Mouse (Mus musculus): ENCODE results near the gene Prkn. TPM values are rescaled to one million over a fixed set of nuclear protein-coding genes. Genes with fewer than 3 reads are reported as not detected.

The Prkn gene
- polyA plus RNA-seq, 1 experiment, result 5.7 TPM

DNA sequence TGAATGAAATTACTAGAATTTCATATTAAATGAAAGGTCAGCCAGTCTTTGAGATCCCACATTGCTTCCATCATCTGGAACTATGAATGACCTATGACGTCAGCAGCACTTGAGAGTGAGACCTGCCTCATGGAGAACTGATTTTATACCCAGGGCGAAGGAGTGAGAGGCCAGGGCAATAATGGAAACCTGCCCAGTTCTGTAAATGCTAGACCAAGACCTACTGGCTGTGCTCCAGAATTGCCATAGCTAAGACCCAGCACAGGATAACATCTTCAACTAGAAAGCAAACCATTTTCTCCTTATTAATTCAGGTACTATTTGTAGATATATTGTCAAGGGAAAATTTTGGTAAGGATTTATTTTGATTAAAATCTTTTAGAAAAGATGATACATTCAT is 183.2 kb downstream of the Prkn start:
- no peak for DNase-seq (ENCODE audit: low read depth)
- TF ChIP-seq CTCF (IDR thresholded peaks at IDR 0.05; ENCODE audit: borderline replicate concordance, extremely low read depth, insufficient read depth, insufficient read length) (no peak), POLR2A (IDR thresholded peaks at IDR 0.05; ENCODE audit: borderline replicate concordance, extremely low read depth, insufficient read depth, insufficient read length, poor library complexity, severe bottlenecking) (no peak)

DNA sequence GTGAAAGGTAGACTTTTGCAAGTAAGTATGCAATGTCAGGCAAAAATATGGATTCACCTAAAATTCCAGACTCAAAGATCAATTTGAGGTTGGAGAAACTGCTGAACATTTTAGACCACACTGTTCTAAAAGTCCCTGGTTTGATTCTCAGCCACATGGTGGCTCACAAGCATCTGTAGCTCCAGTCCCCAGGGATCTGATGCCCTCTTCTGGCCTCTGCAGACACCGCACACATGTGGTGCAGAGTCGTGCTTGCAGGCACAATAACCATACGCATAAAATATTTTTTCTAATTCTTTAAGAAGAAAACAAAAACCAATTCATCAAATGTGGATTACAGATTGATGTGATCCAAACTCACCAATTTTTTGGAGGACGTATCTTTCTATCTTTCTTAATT is 189.2 kb downstream of the Prkn start:
- TF ChIP-seq CTCF (IDR thresholded peaks at IDR 0.05; ENCODE audit: borderline replicate concordance, extremely low read depth, insufficient read depth, insufficient read length), result peak; percentile 28; the same call in 1 of the 2 replicates
- TF ChIP-seq POLR2A (IDR thresholded peaks at IDR 0.05; ENCODE audit: borderline replicate concordance, extremely low read depth, insufficient read depth, insufficient read length, poor library complexity, severe bottlenecking), result no peak
- no peak for DNase-seq (ENCODE audit: low read depth)

DNA sequence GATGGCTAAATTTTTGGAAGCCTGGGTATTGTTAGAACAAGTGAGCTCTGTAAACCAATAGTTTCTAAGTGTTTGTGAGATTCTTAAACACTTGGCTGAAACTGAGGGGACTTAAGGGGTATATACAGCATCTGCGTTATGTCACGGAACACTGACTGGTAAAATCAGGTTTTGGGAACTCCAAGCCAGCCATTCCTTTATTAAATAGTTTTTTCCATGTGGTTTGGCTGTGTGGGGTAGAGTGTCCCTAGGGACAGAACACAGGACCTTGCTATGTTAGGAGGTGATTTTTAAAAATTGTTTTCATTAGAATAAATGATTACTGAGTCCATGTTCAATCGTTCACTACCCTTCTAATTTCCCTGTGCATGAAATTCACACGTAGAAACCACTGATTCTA is 190.8 kb downstream of the Prkn start:
- TF ChIP-seq POLR2A (IDR thresholded peaks at IDR 0.05; ENCODE audit: borderline replicate concordance, extremely low read depth, insufficient read depth, insufficient read length, poor library complexity, severe bottlenecking) (no peak), CTCF (IDR thresholded peaks at IDR 0.05; ENCODE audit: borderline replicate concordance, extremely low read depth, insufficient read depth, insufficient read length) (no peak)
- no peak for DNase-seq (ENCODE audit: low read depth)

- DNase-seq (ENCODE audit: low read depth), result no peak
- TF ChIP-seq POLR2A (IDR thresholded peaks at IDR 0.05; ENCODE audit: borderline replicate concordance, extremely low read depth, insufficient read depth, insufficient read length, poor library complexity, severe bottlenecking) (no peak), CTCF (IDR thresholded peaks at IDR 0.05; ENCODE audit: borderline replicate concordance, extremely low read depth, insufficient read depth, insufficient read length) (no peak)
Observed at GRCm38 (mm10) chr17:11032366-11032765, 192.2 kb downstream of the Prkn start.

GRCm38 (mm10) chr17:11033594-11033993 is 193.4 kb downstream of the Prkn start:
- TF ChIP-seq POLR2A (IDR thresholded peaks at IDR 0.05; ENCODE audit: borderline replicate concordance, extremely low read depth, insufficient read depth, insufficient read length, poor library complexity, severe bottlenecking), result no peak
- TF ChIP-seq CTCF (IDR thresholded peaks at IDR 0.05; ENCODE audit: borderline replicate concordance, extremely low read depth, insufficient read depth, insufficient read length), result no peak
- no peak for DNase-seq (ENCODE audit: low read depth)

GRCm38 (mm10) chr17:11038272-11038671 is 198.1 kb downstream of the Prkn start:
- no peak for DNase-seq (ENCODE audit: low read depth)
- no peak for TF ChIP-seq CTCF (IDR thresholded peaks at IDR 0.05; ENCODE audit: borderline replicate concordance, extremely low read depth, insufficient read depth, insufficient read length)
- TF ChIP-seq POLR2A (IDR thresholded peaks at IDR 0.05; ENCODE audit: borderline replicate concordance, extremely low read depth, insufficient read depth, insufficient read length, poor library complexity, severe bottlenecking), result no peak

- TF ChIP-seq POLR2A (IDR thresholded peaks at IDR 0.05; ENCODE audit: borderline replicate concordance, extremely low read depth, insufficient read depth, insufficient read length, poor library complexity, severe bottlenecking) (no peak), CTCF (IDR thresholded peaks at IDR 0.05; ENCODE audit: borderline replicate concordance, extremely low read depth, insufficient read depth, insufficient read length) (no peak)
- no peak for DNase-seq (ENCODE audit: low read depth)
Observed at GRCm38 (mm10) chr17:11058986-11059385, 218.8 kb downstream of the Prkn start.

DNA sequence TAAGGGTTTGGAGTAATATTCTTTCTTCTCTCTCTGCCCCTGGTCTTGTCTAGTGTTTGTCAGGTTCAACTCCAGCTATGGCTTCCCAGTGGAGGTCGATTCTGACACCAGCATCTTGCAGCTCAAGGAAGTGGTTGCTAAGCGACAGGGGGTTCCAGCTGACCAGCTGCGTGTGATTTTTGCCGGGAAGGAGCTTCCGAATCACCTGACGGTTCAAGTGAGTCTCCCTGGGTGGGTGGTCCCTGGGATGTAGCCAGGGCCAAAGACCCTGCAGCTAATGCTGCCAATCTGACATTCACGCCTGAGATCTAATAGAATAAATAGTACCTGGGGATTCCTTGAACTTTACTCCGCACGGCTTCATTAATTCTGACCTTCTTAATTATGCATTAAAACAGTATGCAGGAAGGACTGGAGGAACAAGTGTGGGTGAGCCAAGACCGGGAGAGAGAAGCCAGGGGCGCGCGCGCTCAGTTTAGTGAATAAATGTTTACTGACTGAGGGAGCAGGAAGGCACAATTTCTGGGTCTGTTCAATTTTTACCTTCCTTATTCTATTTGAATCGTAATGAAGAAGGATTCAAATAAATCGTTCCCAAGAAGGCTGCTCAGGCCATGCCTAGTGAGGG is 227.0 kb downstream of the Prkn start:
- no peak for TF ChIP-seq CTCF (IDR thresholded peaks at IDR 0.05; ENCODE audit: borderline replicate concordance, extremely low read depth, insufficient read depth, insufficient read length)
- no peak for TF ChIP-seq POLR2A (IDR thresholded peaks at IDR 0.05; ENCODE audit: borderline replicate concordance, extremely low read depth, insufficient read depth, insufficient read length, poor library complexity, severe bottlenecking)
- peak; percentile 85 for DNase-seq (ENCODE audit: low read depth)

DNA sequence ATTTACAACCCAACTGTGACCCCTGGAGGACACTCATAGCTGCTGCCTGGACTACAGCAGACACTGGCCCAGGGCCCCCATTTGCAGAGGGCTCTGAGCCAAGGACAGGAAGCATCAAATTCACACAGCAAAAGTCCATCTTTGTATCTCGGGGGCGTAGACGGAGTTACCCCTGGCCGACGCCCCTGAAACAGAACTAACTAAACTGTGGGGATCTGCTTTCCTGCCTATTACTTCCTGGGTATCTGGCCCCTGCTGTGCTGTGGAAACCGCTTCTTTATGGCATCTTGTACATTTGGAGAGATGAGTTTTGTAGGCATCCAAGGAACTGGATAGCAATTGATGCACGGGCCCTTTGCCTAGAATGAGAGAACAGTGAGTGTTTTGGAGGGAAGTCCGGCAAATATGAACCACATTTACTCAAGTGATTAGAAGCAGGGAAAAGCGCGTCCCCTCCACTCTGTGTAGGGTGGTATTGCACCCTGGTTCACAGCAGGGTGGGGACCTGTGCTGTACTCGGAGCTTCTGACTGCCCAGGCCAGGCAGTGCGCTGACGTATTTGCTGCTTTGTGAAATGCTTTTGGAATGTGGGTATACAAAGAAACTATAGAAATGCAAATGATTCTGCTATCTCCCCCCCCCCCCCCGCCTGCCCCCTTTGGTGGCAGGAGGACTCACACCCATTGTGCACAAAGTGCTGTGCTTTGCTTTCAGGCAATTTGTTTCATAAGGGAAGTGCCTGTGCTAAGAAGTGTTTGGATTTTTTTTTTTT is 227.7 kb downstream of the Prkn start:
- peak; percentile 92 for DNase-seq (ENCODE audit: low read depth)
- no peak for TF ChIP-seq POLR2A (IDR thresholded peaks at IDR 0.05; ENCODE audit: borderline replicate concordance, extremely low read depth, insufficient read depth, insufficient read length, poor library complexity, severe bottlenecking)
- TF ChIP-seq CTCF (IDR thresholded peaks at IDR 0.05; ENCODE audit: borderline replicate concordance, extremely low read depth, insufficient read depth, insufficient read length), result peak; percentile 59; the same call in 1 of the 2 replicates

DNA sequence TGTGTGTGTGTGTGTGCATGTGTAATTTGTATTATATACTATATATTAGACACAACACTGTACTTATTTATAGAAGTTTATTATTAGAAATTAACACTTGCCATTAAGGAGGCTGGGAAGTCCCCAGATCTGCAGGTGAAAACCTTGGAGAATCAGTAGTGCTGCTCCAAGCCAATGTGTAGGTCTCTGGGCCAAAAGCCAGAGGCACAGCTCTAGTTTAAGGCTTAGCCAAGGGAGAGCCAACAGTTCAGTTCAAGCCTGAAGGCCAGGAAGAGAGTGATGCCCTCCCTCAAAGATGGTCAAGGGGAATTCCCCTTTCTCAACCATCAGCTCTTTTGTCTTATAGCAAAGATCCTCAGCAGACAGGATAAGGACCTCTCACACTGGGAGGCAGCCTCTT is 230.8 kb downstream of the Prkn start:
- TF ChIP-seq CTCF (IDR thresholded peaks at IDR 0.05; ENCODE audit: borderline replicate concordance, extremely low read depth, insufficient read depth, insufficient read length) (no peak), POLR2A (IDR thresholded peaks at IDR 0.05; ENCODE audit: borderline replicate concordance, extremely low read depth, insufficient read depth, insufficient read length, poor library complexity, severe bottlenecking) (no peak)
- DNase-seq (ENCODE audit: low read depth), result no peak

- peak; percentile 93 for DNase-seq (ENCODE audit: low read depth)
- TF ChIP-seq POLR2A (IDR thresholded peaks at IDR 0.05; ENCODE audit: borderline replicate concordance, extremely low read depth, insufficient read depth, insufficient read length, poor library complexity, severe bottlenecking) (no peak), CTCF (IDR thresholded peaks at IDR 0.05; ENCODE audit: borderline replicate concordance, extremely low read depth, insufficient read depth, insufficient read length) (no peak)
Observed at GRCm38 (mm10) chr17:11076319-11076903, 236.2 kb downstream of the Prkn start.
